Mouse (Mus musculus) brown adipose tissue, adult 24 weeks (tissue): ENCODE results near the gene Sh3glb2. TPM values are rescaled to one million over a fixed set of nuclear protein-coding genes. Genes with fewer than 3 reads are reported as not detected.

Source experiments
- H3K27ac ChIP-seq: fragments of 200-500 bp; replicated peaks from 2 replicates; pipeline ENCODE4 v1.5.1; 2012; ENCODE audit warnings: low read depth, mild to moderate bottlenecking, low read length
- H3K4me1 ChIP-seq: fragments of 200-500 bp; 2 replicates; pipeline ENCODE4 v1.6.1; 2012; ENCODE audit warnings: low read length, mixed read lengths; ENCODE audit not compliant: control insufficient read depth, insufficient read depth, insufficient read length
- H3K4me3 ChIP-seq: fragments of 200-500 bp; 2 replicates; pipeline ENCODE4 v1.5.1; 2012; ENCODE audit warnings: low read depth, mild to moderate bottlenecking, low read length, moderate library complexity; ENCODE audit not compliant: insufficient read depth
- polyA plus RNA-seq: library from polyadenylated mRNA; stranded (reverse); fragments of >200 nt; gene quantifications from 2 replicates; pipeline ENCODE4 v1.2.4, GENCODE M21; 2012; ENCODE audit not compliant: missing spikeins, insufficient read depth, insufficient read length

Sh3glb2 gene
- 66.4 and 76.9 TPM in 2 replicates for polyA plus RNA-seq

- Histone ChIP-seq H3K4me3 (peak within 1 kb of the TSS; percentile 89), H3K27ac (peak within 1 kb of the TSS; percentile 63), H3K4me1 (peaks cover 15% of the 10 kb centered on the region)
These were observed at the start of gene Sh3glb2 for GRCm38 (mm10) chr2:30358533-30359531. Sh3glb2 (minus strand) TSS chr2:30359337.

- H3K4me1 ChIP-seq, result peaks cover 8% of the 10 kb centered on the region
- no peak overlapping the region for H3K4me3 ChIP-seq
- peak overlapping the region; percentile 84 for H3K27ac ChIP-seq
These were observed 49.4 kb upstream of the Sh3glb2 start for GRCm38 (mm10) chr2:30408452-30409100.

DNA sequence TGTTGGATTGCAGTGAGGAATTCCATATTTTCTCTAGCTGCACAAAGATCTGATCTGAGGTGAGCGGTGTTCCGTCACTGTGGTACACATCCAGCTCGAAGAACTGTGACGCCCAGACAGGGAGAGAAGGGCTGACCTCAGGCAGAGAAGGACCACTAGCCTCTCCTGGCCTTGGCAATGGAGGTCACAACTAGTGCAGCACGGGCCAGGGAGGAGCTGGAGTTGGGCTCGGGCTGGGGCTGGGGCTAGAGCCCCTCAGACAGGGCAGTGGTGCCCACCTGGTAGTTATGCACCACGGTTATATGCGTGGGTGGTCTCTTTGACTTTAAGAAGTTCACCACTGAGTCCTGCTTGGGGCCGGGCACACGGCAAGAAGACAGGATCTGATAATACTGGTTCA lies 48.6 kb upstream of the Sh3glb2 start:
- Histone ChIP-seq H3K27ac (peak overlapping the region; percentile 47), H3K4me3 (no peak overlapping the region), H3K4me1 (peaks cover 6% of the 10 kb centered on the region)

- H3K4me1 ChIP-seq, result peaks cover 5% of the 10 kb centered on the region
- peak overlapping the region; percentile 47; the same call in 1 of the 2 replicates for H3K27ac ChIP-seq
- H3K4me3 ChIP-seq, result no peak overlapping the region
These were observed 48.1 kb upstream of the Sh3glb2 start for GRCm38 (mm10) chr2:30407221-30407620.

DNA sequence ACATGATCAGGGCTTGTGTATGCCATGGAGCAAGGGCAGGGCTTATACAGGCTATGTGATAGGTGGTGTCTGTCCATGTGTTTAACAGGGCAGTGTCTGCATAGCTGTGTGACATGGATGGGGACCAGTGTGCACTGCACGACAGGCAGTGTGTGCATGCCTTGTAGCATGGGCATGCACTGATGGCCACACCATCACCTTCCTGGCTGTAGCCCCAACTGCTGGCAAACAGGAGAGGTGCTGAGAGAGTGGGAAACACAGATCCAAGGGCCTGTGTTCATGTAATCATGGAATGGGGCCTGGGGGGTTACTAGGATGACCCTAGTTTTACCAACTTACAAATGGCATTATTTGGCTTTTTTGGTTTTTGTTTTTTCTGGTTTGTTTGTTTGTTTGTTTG lies 44.7 kb upstream of the Sh3glb2 start:
- H3K4me1 ChIP-seq, result no peaks in the 10 kb centered on the region; the same call in 1 of the 2 replicates
- no peak overlapping the region for H3K27ac ChIP-seq
- H3K4me3 ChIP-seq, result no peak overlapping the region

DNA sequence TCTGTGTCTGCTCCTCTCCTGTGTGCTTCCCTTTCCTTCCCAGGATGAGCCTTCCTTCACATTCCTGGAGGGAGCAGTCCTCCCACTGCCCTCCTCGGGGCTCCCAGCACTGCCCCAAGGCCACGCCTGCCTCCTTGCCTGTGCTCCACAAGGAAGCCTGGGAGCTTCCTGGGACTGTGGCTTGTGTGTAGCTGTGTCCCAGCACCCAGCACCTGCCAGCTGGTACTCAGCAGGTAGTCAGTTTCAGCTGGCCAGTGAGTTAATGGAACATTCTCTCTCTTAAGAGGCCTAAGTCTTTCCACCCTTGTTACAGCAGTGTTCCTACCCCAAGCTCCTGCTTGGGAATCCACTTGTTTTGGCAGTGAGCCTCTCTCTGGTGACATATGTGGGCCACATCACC lies 43.7 kb upstream of the Sh3glb2 start:
- H3K27ac ChIP-seq, result 0 out of 2 replicates have a peak overlapping the region, but pooled peaks have one; percentile 13
- H3K4me3 ChIP-seq, result no peak overlapping the region
- no peaks in the 10 kb centered on the region for H3K4me1 ChIP-seq

- no peak overlapping the region for H3K4me3 ChIP-seq
- H3K27ac ChIP-seq, result 0 out of 2 replicates have a peak overlapping the region, but pooled peaks have one; percentile 13
- H3K4me1 ChIP-seq, result no peaks in the 10 kb centered on the region
These were observed 43.3 kb upstream of the Sh3glb2 start for GRCm38 (mm10) chr2:30402351-30402826.

DNA sequence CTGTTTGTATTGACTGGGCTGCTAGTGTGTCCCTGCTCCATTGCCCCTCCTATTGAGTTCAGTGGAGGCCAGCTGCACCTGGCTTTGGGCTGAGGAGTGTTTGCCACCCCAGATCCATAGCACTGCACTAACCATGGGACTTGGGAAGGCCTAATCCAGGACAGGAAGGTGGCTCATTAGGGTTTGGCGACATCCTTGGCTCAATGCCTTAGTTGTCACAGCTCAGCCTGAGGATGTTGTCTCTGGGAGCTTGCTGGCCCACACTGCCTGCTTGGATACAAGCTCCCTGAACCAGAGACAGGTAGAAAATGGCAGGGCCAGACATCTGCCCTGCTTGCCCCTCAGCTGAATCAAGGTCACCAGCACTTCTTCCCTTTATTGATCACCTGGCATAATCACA lies 42.4 kb upstream of the Sh3glb2 start:
- H3K27ac ChIP-seq, result no peak overlapping the region; the same call in 1 of the 2 replicates
- H3K4me3 ChIP-seq, result no peak overlapping the region
- H3K4me1 ChIP-seq, result no peaks in the 10 kb centered on the region

GRCm38 (mm10) chr2:30399191-30400171 lies 40.3 kb upstream of the Sh3glb2 start:
- H3K27ac ChIP-seq, result no peak overlapping the region
- H3K4me3 ChIP-seq, result no peak overlapping the region
- H3K4me1 ChIP-seq, result no peaks in the 10 kb centered on the region; the same call in 1 of the 2 replicates

GRCm38 (mm10) chr2:30397986-30398512 lies 38.9 kb upstream of the Sh3glb2 start:
- no peaks in the 10 kb centered on the region; the same call in 1 of the 2 replicates for H3K4me1 ChIP-seq
- no peak overlapping the region for H3K27ac ChIP-seq
- H3K4me3 ChIP-seq, result no peak overlapping the region

- Histone ChIP-seq H3K27ac (no peak overlapping the region), H3K4me1 (no peaks in the 10 kb centered on the region; the same call in 1 of the 2 replicates), H3K4me3 (no peak overlapping the region)
These were observed 37.1 kb upstream of the Sh3glb2 start for GRCm38 (mm10) chr2:30396246-30396645.

DNA sequence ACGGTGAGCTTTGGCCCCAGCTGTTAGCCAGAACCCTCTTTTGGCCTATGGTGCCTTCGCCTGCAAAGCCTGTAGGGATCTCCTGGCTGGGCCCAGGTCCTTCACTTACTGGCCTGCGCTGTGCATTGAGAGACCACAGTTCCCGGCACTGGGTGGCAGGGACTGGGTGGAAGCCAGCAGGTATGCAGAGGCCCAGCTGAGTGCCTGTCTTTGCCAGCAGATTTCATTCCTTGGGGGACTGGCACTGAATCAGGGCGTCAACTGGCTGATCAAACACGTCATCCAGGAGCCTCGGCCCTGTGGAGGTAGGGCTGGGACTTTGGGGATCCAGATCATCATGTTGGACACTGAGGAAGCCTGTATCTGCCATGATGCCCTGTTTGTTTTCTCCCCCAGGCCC lies 36.6 kb upstream of the Sh3glb2 start:
- Histone ChIP-seq H3K27ac (no peak overlapping the region), H3K4me1 (no peaks in the 10 kb centered on the region; the same call in 1 of the 2 replicates), H3K4me3 (no peak overlapping the region)

- Histone ChIP-seq H3K27ac (peak overlapping the region; percentile 43), H3K4me3 (peak overlapping the region; percentile 79), H3K4me1 (no peaks in the 10 kb centered on the region; the same call in 1 of the 2 replicates)
These were observed 34.2 kb upstream of the Sh3glb2 start for GRCm38 (mm10) chr2:30393370-30393656.
